Mouse (Mus musculus) brain, embryonic 18.5 days (tissue): ENCODE results near the gene Cadps.

Experiments used
- DNase-seq: peaks from one replicate; pipeline ENCODE4 v3.0.0-alpha.2; 2012; ENCODE audit warnings: low read depth, low spot score

Cadps gene

GRCm38 (mm10) chr14:12730979-12731378 lies 91.9 kb downstream of the Cadps start:
- no peak for DNase-seq

- no peak for DNase-seq
Observed at GRCm38 (mm10) chr14:12722452-12723194, 100.3 kb downstream of the Cadps start.

DNA sequence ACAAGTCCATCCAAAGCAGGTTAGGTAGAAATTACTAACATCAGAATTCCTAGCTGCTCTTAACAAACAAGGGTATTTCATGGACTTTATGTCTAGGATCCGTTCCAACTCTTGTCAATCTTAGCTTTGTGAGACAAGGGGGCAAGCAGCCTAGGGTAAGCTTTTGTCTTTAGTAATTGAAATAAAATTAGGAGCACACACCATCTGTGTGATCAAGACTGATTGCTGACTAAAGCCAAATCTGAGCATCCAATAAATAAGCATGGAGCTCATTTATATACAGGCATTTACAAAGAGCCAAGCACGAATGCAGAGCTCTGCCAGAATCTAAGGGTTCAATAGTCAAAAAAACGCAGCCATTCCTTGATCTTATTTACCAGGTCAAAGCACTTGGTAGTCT lies 104.1 kb downstream of the Cadps start:
- DNase-seq = peak; percentile 10

- DNase-seq = no peak
Observed at GRCm38 (mm10) chr14:12715906-12716659, 106.8 kb downstream of the Cadps start.

DNA sequence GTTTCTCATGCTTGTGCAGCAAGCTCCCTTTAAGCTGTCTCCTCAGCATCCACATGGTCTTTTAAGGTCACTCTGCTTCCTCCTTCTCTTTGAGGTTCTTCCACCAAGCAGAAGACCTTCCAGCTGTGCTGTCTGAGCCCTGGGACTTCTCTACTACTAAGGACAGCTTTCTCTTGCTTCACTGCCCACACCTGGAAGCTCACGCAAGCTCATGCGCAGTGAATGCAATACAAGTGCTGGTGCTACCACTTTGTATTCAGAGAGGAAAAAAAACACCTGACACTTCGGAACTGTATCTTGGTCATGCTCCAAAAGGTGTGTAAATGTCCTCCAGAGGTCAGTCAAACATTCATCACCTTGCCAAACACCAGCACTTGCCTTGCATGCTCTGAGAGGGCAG lies 115.5 kb downstream of the Cadps start:
- DNase-seq = no peak

DNA sequence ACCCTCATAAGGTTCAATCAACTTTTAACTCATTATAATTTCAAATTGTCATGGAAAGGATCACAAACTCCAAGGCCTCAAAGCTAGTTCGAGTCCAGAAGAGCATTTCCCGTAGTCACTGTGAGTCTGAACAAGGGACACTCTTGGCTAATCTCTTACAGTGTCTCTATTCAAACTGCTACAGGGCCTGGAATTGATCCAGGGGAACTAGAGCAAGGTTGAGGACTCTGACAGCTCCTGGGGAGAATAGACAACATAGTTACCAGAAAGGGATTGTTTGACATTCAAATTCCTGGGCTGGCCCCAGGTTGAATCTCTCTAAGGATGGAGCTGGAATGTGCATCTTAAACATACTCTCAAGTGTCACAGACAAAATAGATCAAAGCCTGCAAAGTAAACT lies 118.4 kb downstream of the Cadps start:
- no peak for DNase-seq

- DNase-seq = no peak
Observed at GRCm38 (mm10) chr14:12690201-12690600, 132.7 kb downstream of the Cadps start.

GRCm38 (mm10) chr14:12685015-12685414 lies 137.9 kb downstream of the Cadps start:
- no peak for DNase-seq

DNA sequence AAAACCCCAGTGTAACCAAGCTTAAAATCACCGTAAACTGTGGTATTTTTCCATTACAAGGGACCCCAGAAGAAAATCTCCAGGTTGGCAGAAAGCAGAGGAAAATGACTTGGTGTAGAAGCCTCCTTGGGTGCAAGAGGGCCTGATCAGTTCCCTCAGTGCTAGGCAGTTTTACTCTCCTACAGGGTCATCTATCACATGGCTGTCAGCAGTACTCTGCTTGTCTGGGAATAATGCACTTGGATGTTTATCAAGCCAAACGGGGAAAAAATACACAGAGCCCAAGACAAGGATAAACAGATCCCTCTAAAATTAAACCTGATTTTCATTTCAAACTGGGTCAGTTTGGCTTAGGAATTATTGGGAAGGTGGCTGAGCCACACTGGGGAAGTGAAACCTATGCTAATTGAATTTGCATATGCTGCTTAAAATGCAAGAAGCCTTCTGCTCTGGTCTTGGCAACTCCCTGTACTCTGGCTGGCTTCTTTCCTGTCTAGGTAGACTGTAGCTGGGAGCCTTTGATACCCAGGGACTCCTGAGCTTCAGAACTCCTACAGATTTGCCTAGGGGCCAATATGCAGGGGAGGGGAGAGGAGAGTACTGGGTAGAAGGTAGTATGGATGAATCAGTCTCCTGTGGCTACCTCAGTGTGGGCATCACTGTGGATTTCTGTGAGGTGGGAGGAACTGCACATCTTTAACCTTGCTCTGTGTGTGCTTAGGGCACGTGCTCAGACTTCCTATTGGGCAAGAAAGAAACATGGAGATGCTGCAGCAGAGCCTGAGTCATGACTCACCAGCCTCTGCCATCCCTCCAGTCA lies 141.8 kb downstream of the Cadps start:
- no peak for DNase-seq

DNA sequence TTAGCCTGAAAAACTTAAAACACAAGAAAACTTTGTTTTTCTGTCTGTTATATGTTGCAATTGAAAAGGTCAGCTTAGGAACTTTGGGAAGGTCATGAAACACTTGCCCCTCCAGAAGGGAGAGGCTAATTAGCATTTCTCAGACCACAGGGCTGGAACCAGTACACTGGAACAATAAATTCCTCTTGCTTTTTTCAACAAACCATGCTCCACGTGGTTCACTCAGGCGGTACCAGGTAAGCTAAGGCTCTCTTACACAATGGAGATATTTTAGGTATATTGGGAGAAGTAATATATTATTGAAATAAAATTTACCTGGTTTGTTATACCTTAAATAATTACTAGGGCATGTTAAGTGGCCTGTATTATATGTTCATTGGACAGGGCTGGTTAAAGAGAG lies 161.4 kb downstream of the Cadps start:
- DNase-seq = no peak

DNA sequence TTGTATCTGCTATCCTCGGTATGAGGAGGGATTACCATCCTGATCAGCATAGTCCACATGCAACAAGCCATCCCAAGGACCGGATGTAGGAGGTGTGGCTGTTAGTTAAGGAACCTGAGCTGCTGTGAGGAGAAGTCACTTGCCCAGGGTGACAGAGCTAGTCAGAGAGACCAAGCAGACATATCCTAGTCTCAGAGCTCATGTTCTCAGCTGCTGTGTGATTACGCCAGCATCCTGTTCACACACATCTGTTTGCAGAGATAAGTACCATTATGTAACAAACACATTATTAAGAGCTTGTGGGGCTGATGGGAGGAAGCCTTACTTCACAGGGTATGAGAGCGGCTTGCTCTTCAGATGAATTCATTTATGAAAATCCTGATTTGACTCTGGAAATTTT lies 165.5 kb downstream of the Cadps start:
- no peak for DNase-seq

DNA sequence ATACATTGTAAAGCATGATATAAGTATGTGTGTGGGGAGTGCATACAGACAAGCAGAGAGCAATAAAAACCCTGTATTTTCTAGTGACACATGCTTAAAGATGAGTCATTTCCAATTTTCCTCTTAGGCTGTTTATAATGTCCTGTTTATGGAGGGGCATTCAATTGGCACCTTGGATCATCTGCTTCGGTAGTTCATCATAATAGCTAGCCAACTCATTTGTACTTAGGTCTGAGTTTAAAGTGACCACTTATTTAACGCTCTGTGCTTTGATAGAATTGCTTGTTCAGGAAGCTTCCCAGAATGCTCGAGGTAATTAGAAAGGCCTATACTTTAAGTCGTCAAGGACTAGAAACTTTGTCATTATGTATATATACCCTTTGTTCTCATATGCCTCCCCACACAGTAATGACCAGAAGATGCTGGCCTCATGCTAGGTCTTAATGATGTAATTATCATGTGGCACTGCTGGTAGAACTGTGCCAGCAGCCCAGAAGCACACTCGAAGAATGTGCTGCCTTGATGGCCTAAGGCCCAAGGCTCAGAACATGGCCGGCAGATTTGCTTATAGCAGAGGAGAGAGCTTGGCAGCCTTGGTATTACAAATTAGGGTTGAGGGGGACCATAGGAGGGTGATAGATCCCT lies 179.9 kb downstream of the Cadps start:
- no peak for DNase-seq

- no peak for DNase-seq
Observed at GRCm38 (mm10) chr14:12638762-12639161, 184.1 kb downstream of the Cadps start.

DNA sequence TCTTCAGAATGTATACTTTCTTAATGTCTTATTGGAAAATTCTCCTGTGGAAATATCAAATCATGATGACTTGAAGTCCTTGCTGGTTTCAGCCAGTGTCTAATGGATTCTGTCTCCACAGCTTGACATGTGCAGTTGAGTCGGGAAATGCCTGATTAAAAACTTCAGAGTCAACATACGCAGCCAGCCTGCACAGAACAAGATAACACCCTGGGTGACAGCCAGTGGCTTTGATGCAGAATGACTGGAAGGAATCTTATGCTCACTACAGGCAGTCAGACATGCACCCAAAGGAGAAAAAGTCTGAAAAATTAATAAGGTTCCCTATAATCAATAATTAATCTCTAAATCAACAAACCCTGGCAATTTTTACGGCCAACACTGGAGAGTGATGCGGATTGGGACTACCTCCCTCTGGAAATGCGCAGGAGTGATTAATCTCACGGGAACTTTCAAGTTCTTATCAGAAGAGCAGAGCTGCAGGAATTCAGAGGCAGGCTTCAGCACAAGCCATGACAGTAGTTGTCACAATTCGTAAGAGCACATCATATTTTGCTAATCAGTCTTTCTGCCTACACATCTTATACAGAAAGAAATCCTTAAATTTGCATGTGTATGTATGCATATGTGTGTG lies 185.6 kb downstream of the Cadps start:
- DNase-seq = no peak

- peak; percentile 24 for DNase-seq
Observed at GRCm38 (mm10) chr14:12624256-12625130, 198.4 kb downstream of the Cadps start.

GRCm38 (mm10) chr14:12607025-12607424 lies 215.9 kb downstream of the Cadps start:
- DNase-seq = no peak

DNA sequence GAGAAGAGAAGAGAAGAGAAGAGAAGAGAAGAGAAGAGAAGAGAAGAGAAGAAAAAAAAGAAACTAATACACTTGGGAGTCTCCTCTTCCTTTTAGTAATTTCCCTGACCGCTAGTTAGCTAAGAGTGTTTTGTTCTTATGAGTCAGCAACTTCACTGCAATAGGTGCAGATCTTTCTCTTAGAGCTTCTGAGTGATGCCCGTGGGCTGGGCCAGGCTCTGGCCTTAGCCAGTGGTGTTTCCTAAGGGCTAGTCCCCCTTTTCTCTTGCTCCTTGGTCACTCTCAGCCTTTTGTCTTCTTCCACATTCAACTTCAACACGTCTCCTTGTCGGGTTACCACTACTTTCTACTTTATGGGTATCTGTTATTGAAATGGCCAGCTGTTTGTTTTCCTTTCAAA lies 216.7 kb downstream of the Cadps start:
- no peak for DNase-seq

DNA sequence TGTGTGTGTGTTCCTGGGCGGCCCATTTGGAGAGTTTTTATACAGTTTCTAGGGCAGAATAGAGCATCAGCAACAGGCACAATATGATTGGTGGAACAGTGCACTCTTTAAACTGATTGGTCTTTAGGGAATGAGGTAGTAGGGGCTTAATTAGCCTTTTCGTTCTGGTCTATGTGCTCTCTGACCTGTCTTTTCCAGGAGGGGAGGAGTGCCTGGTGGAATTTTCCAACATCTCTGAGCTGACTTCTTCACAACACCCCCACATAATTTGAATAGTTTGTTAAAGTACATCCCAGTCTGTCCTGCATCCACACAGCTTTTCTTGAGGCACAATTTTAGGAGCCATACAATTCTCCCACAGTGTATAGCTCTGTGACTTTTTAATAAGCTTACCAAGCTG lies 220.8 kb downstream of the Cadps start:
- DNase-seq = no peak

DNA sequence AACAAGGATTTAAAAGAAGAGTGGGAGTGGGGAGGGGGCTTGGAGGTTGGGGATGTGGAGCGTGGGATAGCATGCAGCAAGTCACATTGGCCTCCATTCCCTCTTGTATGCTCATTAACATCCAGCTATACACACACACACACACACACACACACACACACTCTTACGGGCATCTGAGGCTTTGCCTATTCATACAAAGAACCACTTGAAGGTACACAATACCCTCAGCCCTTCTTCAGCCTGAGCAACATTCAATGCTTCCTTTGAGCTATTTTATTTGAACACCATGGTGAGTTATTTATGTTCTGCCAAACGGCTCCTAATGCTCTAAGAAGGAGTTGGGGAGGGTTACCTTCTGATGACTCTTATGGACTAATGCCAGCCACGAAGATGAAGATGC lies 227.6 kb downstream of the Cadps start:
- no peak for DNase-seq

DNA sequence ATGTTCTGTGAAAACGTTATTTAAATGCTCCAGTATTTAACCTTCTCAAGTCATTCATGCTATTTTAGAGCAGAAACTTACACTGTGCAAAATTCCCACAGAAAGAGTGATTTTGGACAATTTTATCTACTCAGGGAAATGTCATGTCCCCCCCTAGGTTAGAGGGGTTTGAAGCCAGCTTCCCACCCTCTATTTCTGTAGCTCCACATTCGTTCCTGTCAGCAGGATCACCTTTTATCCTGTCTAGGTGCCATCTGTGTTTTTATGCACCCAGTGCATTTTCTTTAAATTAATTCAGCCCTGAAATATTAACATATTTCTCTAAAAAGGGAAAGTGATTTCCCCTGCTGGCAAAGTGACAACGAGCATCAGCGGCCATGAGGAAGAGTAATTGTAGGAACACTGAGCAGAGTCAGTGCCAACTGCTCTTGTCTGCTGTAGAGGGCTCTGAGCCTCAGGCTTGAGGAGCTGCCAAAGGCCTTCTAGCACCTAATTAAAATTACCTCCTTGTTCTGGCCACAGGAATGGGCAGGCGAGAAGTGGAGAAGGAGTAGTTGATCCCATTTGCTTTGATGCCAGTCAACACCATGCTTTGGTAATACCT lies 230.3 kb downstream of the Cadps start:
- peak; percentile 30 for DNase-seq
